Mouse (Mus musculus) brain, adult 2 months (tissue): ENCODE results near the gene Maml1.

Experiments used
- DNase-seq: peaks from one replicate; pipeline ENCODE4 v3.0.0; 2011; ENCODE audit warnings: low read depth, low spot score

Maml1 gene

DNA sequence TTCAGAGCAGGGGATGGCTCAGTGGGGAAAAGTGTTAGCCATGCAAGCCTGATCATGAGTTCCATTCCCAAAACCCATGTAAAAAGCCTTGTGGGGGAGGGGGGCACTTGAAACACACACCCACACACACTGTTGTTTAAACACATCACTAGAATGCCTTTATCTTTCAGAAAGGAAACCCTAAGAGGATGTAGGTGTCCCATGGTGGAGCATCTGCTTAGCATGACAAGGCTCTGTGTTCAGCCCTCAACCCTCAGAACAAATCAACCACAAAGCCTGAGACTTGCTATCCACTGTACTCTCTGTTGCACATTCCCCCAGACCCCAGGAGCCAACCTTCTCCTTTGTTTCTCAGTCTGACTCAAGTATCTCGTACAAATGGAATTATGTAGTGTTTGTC lies 12.1 kb downstream of the Maml1 start:
- no peak for DNase-seq

DNA sequence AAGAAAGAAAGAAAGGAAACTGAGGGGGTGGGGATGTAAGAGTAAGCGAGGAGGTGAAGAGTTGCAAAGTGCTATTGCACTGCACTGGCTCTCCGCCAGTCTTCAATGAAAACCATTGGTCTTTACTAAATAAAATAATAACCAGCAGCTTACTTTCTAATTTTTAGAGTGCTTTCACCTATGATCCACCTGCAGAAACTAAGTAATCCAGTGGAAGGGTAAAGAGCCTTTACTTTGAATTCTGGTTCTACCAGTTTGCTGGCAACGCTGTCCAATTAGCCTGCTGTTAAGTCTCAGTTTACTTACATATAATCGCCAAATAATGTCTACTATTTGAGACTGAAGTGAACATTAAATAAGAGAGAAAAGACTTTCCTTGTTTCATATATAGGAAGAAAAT lies 13.1 kb downstream of the Maml1 start:
- DNase-seq: no peak

DNA sequence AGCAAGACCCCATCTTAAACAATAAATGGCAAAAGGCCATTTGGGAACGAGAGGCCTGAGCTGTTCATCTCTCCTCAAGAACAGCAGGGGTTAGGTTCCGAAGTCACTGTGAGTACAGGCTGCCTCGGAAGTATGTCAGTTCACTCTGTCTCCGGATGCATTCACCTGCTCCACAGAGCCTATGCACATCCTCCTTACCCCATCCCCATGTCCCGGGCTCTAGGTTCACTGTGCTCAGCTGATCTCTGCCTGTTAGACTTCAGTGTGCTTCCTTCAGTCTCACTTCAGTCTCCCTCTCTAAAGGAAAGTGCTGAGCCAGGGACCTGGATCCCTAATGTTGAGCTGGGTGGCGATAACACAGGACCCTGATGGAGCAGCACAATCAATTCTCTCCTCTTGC lies 14.4 kb downstream of the Maml1 start:
- DNase-seq: no peak

DNA sequence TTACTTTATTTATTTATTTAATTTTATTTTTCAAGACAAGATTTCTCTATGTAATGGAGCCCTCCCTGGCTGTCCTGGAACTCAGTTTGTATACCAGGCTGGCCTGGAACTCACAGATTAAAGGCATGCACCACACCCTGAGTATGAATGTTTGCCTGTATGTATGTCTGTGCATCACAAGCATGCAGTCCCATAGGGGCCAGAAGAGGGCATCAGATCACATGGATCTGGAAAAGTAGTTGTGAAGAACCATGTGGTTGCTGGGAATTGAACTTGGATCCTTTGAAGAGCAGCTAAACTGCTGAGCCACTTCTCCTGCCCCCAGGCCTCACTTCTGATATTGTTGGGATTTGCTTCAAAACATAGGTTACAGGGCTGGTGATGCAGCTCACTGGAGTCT lies 15.1 kb downstream of the Maml1 start:
- DNase-seq: no peak

DNA sequence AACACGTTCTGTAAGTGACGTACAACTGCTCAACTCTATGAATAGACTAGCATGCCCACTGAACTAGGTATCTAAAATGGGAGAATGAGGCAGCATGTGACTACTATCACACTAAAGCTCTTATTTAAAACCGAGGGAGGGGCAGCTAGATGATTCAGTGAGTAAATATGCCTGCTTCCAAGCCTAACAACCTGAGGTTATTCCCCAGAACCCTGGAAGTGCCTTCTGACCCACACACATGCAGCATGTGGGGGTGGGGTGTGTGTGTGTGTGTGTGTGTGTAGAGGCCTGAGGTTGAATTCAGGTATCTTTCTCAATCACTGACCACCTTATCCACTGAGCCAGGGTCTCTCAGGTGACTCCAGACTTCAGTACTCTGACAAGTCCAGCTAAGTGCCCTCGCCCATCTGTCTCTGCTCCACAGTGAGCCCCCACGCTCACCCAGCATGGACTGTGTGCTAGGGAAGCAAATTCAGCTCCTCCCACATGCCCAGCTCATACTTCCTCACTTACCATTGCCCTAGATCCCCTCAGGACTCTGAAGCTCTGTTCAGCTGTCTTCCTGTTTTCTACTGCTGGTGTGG lies 16.5 kb downstream of the Maml1 start:
- DNase-seq: peak; percentile 75

DNA sequence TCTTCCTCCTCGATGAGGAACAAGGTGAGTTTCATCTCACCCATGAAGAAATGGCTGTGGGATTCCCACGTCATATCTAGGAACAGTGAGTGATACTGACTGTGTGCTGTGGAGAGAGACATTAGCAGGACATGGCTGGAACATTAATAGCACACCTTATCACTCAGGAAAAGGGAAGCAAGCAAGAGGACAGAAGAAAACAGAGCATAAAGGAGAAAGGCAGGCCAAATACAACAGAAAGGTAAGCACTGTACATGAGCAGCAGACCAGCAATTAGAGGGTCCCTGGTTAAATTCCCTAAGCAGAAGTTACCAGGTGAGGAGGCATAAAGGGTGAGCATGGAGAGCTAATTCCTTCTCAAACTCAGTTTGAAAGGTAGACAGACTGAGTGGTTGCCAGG lies 17.0 kb downstream of the Maml1 start:
- no peak for DNase-seq

DNA sequence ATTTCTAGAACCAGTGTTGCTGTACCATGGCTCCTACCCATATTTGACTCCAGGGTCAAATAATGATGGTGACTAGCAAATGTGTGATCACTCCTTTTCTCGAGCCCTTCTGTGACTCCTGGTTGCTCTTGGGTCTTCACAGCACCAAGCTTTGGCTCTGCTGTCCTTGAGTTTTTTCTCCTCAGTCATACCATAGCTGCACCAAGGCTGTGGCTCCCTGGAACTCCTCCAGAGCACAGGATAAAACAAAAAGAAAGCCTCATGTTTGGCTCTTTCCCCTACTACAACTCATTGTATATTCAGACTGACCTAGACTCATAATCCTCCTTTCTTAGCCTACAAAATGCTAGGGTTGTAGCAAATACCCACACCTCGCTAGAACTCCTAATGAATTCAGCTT lies 19.3 kb downstream of the Maml1 start:
- DNase-seq: no peak

DNA sequence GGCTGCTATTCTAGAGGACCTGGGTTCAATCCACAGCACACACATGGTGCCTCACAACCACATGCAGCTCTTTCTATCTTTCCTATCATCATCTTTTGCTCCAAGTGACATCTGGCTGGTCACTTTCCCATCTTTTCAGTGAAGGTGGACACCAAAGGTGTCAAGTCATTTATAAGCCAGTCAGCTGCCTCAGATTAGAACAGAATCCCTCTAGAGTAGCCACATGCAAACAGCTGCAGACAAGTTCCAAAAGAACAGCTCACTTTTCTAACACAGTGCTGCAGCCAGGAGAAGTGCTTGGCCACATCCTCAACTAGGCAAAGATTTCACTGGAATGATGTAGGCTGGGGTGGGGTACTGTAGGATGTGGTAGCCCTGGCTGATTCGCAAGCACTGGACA lies 22.2 kb downstream of the Maml1 start:
- no peak for DNase-seq

DNA sequence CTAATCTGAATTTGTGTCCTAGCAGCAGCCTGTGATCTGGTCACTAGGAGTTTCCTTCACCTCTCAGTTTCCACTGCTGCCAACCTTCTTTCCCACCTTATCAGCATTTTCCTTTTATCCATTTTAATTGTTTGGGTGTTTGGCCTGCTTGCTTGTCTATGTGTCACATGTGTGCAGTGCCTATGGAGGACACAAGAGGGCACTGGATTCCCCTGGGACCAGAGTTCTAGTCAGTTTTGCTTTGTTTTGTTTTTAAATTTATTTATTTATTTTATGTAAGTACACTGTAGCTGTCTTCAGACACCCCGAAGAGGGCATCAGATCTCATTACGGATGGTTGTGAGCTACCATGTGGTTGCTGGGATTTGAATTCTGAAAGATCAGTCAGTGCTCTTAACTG lies 22.9 kb downstream of the Maml1 start:
- no peak for DNase-seq

DNA sequence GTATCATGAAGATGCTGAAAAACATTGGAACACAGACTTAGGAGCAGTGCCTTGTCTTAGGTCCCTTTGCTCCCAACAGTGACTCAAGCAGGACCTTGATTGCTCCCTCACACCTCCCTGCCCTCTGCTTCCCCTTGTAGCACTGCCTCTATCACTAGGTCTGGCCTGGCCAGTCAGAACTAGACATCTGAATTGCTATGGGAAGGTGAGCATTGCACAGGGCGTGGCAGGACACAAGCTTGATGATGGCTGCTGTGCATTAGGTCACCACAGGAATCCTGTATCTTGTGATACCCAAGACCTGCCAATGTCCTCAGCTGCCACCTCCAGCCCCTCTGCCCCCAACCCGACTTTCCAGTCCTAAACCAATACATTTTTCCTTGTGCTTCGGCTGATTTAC lies 25.1 kb downstream of the Maml1 start:
- DNase-seq: no peak

DNA sequence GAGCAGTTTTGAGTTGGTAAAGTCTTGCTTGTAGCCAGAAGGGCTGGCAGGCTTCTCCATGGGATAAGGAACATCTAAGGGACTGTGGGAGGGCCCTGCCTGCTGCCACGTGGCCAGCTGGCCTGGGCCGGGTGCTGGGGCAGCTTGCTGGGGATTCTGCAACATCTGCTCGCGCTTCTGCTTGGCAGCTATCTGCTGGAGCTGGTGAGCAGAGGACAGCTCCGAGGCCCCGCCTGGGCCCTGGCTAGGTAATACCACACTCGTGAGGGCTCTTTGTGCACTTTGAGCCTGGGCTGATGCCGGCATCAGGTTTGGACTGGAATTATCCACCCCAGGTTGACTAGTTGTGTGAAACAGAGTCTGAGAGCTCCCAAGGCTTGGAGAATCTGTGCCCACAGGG lies 26.2 kb downstream of the Maml1 start:
- DNase-seq: peak; percentile 40

DNA sequence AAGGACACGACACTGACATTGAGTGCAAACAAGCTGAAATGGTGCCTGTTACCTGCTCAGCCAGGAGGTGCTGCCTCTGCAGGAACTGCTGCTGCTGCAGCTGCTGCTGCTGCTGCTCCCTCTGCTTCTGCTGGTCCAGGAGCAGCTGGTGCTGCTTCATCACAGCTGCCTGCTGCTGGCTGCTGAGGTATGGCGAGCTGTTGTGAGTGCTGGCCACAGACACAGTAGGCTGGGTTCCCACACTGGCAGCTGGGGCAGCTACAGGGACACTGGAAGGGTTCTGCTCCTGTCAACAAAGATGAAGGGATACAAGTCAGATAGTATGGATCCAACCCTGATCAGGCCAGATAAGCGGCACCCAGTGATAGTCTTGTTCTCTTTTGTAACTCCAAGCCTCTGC lies 28.9 kb downstream of the Maml1 start:
- DNase-seq: no peak

DNA sequence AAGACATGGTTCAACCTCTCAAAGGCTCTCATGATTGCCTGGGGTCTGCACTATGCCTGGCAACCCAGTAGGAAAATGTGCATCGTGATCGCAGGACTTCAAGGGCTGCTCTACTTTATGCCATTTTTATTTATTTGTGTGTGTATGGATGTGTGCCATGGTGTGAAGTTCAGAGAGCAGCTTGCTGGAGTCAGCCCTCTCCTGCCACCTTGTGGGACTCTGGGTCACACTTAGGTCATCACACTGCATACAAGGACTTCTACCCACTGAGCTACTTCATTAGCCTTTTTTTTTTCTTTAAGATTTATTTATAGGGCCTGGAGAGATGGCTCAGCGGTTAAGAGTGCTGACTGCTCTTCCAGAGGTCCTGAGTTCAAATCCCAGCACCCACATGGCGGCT lies 30.1 kb downstream of the Maml1 start:
- peak; percentile 69 for DNase-seq

DNA sequence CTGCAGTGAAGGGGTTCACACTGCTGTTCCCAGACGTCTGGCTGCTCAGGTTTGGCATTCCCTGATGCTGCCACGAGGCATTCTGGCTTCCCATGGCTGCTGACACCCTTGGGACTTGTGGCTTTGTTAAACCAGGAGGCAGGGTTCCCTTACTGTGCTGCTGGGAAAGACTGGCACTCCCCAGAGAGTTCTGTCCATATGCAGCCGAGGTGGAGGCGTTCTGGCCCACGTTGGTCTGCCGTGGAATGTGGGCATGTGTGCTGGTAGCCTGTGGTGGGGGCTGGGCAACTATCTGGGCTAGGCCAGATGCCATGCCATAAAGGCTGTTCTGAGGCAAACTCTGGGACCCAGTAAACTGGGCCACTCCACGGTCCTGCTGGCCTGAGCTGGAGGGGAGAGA lies 33.8 kb downstream of the Maml1 start:
- peak; percentile 78 for DNase-seq

DNA sequence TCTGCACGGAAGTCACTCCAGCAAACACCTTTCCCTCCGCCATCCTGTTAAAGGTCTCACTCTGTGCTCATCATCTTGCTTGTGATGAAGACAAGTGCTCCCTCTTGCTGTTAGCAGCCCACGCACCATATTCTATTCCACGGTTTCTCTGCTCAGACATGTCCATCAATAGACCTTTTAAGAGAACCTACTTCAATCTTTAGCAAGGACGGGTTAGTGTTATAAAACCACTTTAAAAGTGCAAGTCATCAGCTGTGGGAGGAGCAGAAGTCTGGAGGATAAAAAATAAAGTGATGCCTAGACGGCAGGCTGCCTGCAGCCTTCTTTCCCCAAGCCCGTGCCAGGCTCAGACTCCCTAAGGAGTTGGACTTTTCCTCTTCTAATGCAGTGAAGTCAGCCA lies 35.5 kb downstream of the Maml1 start:
- DNase-seq: peak; percentile 75

DNA sequence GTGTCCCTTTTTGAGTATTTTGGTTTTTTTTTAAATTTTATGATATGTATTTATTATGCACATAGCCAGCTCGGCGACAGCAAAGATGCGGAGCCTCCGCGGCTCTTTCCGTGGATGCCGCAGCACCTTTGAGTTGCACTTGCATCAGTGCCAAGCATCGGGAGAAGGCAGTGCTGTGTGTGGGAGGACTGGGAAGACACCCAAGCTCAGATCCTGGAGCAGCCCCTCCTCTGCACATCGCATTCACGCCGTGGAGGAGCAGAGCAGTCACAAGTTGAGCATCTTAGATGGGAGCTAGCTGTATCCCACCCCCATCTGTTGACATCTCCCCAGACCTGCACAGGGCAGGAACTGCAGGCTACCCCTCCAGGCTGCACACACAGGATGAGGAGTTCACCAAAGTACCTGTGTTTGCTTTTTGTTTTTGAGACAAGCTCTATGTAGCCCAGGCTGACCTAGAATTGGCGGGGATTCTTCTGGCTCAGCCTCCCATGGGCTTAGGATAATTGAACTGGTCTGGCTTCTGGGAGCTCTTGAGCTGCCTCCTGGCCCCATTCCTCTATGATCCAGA lies 38.0 kb downstream of the Maml1 start:
- DNase-seq: peak; percentile 96

DNA sequence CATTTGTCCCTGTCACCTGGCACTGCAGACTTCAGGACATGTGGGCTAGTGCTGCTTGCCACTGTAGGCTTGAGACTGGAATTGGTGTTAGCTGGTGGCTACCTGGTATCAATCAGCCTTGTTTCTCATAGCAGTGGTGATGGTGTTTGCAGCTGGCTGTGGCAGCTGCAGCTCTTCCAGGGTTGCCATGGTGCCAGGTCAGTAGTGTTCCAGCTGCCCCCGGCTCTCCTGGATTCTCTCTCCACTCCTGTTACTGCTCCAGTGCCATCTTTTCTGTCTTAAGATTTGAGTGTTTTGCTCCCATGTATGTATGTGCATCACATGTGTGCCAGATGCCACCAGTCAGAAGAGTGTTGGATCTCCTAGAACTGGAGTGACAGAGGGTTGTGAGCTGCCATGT lies 38.7 kb downstream of the Maml1 start:
- peak; percentile 54 for DNase-seq

DNA sequence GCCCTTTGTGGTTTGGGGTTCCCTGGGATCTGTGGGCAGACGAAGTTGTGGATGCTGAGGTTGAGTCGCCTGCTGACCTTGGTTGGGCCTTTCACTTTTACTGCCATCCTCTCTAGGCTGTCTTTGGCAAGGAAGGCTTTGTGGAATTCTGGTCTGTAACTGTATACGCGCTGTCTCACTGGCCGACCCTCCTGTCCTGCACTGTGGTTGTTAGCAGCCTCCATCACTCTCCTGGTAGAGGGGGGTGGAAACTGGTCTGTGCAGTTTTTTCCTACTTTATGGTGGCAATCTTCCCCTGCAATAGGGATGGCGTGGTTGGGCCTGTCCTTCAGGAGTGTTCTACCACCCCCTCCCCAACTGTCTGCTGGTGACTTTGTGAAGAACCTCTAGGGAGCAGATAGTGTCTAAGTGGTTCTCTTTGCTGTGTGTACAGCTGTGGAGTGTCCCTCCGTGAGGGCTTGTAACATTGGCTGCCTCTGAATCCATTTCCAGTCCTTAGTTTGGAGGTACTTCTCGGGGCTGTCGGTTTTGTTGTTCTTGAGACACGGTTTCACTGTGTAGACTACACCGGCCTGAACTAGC lies 39.3 kb downstream of the Maml1 start:
- DNase-seq: no peak

DNA sequence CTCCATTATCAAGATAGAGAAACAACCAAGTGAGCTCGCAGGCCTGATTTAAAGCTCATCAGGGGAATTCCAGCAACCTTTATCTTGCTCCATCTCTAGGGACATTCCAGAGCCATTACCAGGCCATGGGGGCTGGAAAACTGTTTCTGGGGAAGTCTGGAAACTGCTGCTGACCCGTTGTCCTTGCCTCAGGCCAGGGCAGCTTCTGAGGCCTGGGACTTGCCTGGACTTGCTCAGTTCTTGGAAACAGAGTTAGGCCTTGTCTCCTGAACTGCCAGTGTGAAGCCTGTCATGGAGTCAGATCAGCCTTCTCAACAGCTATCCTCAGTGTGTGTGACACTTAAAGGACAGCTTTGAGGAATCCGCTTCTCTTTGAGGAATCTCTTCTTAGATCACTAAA lies 39.9 kb downstream of the Maml1 start:
- DNase-seq: no peak

DNA sequence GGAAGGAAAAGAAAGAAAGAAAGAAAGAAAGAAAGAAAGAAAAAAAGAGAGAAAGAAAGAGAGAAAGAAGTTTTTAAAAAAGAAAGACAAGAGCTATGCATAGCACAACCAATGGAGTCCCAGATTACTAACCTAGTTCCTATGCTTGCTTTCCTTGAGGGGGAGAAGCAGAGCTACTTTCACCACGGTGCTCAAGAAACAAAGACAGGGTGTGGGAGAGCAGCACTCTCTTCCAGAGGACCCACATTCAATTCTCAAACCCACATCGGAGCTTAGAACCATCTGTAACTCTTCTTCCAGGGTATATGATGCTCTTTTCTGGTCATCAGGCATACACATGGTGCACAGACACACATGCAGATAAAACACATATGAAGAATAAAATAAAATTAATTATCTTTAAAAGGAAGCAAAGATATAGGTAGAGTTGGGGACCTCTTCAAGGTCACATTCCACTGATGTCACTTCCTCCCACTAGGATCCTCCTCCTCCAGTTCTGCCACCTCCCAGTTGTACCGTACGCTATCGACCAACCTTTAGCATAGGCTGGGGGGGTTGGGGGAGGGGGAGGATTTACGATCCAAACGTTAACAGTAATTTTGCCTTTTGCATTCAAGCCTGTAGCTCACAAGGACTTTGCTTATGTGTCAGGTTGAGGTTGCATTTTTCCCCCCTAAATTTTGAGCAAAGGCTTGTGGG lies 43.5 kb downstream of the Maml1 start:
- DNase-seq: no peak

DNA sequence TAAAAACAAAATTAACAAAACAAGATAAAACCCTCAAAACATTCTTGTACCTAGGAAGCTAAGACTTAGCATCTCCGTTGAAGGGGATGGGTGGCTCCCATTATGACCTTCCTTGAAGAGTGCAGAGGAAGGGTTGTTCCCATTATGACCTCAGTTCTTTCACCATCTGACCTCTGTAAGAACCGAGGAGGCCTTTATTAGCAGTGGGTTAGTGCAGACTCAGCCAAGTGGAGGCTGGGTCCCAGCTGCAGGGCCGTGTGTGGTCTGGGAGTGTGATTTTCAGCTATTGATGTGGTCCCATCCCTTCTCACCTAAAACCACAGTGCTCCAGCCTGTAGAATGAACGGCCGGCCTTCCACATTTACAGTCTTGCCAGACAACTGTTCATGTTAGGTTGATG lies 46.8 kb downstream of the Maml1 start:
- DNase-seq: no peak

DNA sequence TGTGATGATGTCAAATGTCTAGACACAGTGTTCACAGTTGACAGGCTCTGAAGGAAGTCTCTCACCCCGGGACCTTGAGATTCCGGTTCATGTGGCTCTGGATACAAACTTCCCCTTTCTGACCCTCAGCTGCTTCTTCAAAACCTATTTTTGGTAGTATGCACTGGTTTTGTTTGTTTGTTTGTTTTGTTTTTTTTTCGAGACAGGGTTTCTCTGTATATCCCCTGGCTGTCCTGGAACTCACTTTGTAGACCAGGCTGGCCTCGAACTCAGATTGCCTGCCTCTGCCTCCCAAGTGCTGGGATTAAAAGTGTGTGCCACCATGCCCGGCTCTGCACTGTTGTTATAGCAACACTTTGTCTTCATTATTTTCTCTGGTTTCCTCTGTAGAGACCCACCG lies 48.2 kb downstream of the Maml1 start:
- DNase-seq: no peak

DNA sequence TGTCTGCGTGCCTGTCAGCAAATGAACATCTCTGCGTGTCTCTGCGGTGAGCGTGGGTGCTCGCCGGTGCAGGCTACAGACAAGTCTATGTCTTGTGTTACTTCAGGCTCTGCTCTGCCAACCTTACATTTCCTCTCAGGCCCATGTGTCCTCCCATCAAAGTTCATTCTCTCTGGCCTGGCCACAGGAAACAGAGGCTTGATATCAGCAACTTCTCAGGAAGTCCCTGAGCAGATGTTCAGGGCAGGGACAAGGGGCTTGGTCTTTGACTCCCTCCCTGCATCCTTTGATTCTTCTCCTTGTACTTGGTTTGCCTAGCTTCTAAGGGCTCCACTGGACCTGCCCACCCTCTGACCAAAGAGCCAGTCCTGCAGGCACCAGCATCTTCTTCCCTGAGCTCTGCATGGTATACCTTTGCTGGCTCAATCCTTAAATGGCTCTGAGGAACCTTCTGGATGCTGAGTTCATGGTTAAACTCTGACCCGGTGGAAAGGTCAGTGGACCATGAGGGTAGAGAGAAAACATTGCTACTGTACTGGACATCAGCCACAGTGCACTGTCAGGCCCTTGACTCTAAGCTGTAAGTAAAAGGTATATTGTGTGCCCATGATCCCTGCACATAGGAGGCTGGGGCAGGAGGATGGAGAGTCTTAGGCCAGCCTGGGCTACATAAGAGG lies 51.7 kb downstream of the Maml1 start:
- no peak for DNase-seq
